Comparison of ENCODE assay signal across 8 mouse cellular contexts in the genomic region with DNA sequence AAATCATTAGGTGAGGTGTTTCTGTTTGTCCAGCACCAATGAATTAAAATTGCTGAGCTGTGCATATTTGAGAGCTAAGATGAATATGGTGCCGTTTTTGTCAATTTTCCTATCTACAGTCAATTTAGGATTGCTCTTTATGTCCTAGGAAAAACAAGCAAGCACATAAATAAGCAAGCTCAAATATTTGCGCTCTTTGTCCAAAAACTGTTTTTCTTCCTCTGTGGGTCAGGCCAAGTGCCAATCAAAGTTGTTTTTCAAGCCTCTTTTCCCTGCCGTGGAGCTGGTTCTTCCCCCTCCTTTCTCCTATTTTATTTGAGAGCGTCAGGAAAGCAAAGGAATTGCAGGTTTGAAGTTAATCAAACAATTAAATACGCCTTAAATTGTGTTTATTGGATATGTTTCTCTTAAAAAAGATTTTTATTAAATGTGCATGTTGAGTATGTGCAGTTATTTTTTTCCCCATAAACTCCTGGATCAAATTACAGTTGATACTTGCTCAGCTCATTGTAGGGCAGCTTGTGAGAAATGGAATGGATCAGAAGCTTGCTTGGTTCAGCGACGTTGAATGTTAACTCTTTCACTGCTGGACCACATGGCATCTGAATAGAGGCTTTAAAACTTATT. TPM values are rescaled to one million over a fixed set of nuclear protein-coding genes. Genes with fewer than 3 reads are reported as not detected.
DNase-seq lines count a peak whose midpoint lies in the region; ATAC-seq and TF ChIP-seq lines count a peak whose summit lies in the region.

No protein-coding gene starts in this region.

- H3K4me1 ChIP-seq in lung, embryonic 14.5 days (ENCODE audit: insufficient read depth) = no peaks in the 10 kb centered on the region
- no peaks in the 10 kb centered on the region for H3K4me1 ChIP-seq in hindbrain, embryonic 11.5 days (replicated peaks; ENCODE audit: control insufficient read depth, insufficient read depth, low read length)
- peaks cover 27% of the 10 kb centered on the region for H3K4me1 ChIP-seq in liver, embryonic 13.5 days (replicated peaks)
- H3K4me1 ChIP-seq in stomach, embryonic 14.5 days (ENCODE audit: control insufficient read depth, insufficient read depth, low read length) = peaks cover 18% of the 10 kb centered on the region; the same call in 1 of the 2 replicates

- no peaks in the 10 kb centered on the region for H3K9me3 ChIP-seq in lung, embryonic 14.5 days (ENCODE audit: low read depth, low read length)
- H3K9me3 ChIP-seq in hindbrain, embryonic 11.5 days (ENCODE audit: control insufficient read depth, low read length) = no peaks in the 10 kb centered on the region
- no peaks in the 10 kb centered on the region for H3K9me3 ChIP-seq in liver, embryonic 13.5 days (replicated peaks)
- H3K9me3 ChIP-seq in stomach, embryonic 14.5 days (ENCODE audit: control insufficient read depth, low read depth, low read length) = no peaks in the 10 kb centered on the region

- H3K9ac ChIP-seq in lung, embryonic 14.5 days = peak overlapping the region; percentile 84
- H3K9ac ChIP-seq in hindbrain, embryonic 11.5 days (ENCODE audit: low read depth, low read length) = peak overlapping the region; percentile 92
- H3K9ac ChIP-seq in liver, embryonic 13.5 days = no peak overlapping the region
- peak overlapping the region; percentile 87 for H3K9ac ChIP-seq in stomach, embryonic 14.5 days (replicated peaks; ENCODE audit: low read depth, low read length)

- no peak for TF ChIP-seq CTCF in lung, embryonic 14.5 days (IDR thresholded peaks at IDR 0.05; ENCODE audit: low read depth)

- WGBS in lung, embryonic 14.5 days = under 1% methylated on average over 7 of the region's 7 CpGs
- WGBS in hindbrain, embryonic 11.5 days = under 1% methylated on average over 7 of the region's 7 CpGs
- WGBS in liver, embryonic 13.5 days (ENCODE audit: insufficient replicate concordance) = 8% methylated on average over 7 of the region's 7 CpGs
- WGBS in stomach, embryonic 14.5 days = under 1% methylated on average over 7 of the region's 7 CpGs

- ATAC-seq in lung, embryonic 14.5 days (ENCODE audit: insufficient read depth) = no peak
- ATAC-seq in hindbrain, embryonic 11.5 days (ENCODE audit: low FRiP score) = no peak
- ATAC-seq in liver, embryonic 13.5 days (ENCODE audit: low read depth) = no peak
- no peak for ATAC-seq in stomach, embryonic 14.5 days (ENCODE audit: insufficient number of reproducible peaks, insufficient read depth, low FRiP score, low read depth)

- peak; percentile 75 for DNase-seq in lung, embryonic 14.5 days
- no peak for DNase-seq in lung, postnatal 36 days
- peak; percentile 22 for DNase-seq in embryo, embryonic 11.5 days (ENCODE audit: low read depth, low spot score)
- DNase-seq in hindbrain, embryonic 11.5 days (ENCODE audit: low spot score) = peak; percentile 60
- no peak for DNase-seq in liver, embryonic 13.5 days
- no peak for DNase-seq in spleen, postnatal 36 days (ENCODE audit: low spot score in 2 of 2)
- no peak for DNase-seq in frontal cortex, postnatal 25 days (ENCODE audit: low spot score in 2 of 2)

- peak overlapping the region; percentile 87 for H3K4me3 ChIP-seq in lung, embryonic 14.5 days (ENCODE audit: low read depth, low read length)
- peak overlapping the region; percentile 90 for H3K4me3 ChIP-seq in hindbrain, embryonic 11.5 days (ENCODE audit: low read depth, low read length)
- H3K4me3 ChIP-seq in liver, embryonic 13.5 days (replicated peaks) = peak overlapping the region; percentile 68
- peak overlapping the region; percentile 84 for H3K4me3 ChIP-seq in stomach, embryonic 14.5 days (ENCODE audit: low read depth, low read length)

- peak overlapping the region; percentile 93 for H3K27ac ChIP-seq in lung, embryonic 14.5 days (ENCODE audit: low read depth)
- no peak overlapping the region for H3K27ac ChIP-seq in hindbrain, embryonic 11.5 days (ENCODE audit: low read depth, low read length)
- no peak overlapping the region for H3K27ac ChIP-seq in liver, embryonic 13.5 days
- H3K27ac ChIP-seq in stomach, embryonic 14.5 days (ENCODE audit: low read length) = peak overlapping the region; percentile 91

- H3K4me2 ChIP-seq in lung, embryonic 14.5 days = peak overlapping the region; percentile 69
- H3K4me2 ChIP-seq in hindbrain, embryonic 11.5 days (replicated peaks; ENCODE audit: low read depth, low read length) = peak overlapping the region; percentile 66
- H3K4me2 ChIP-seq in liver, embryonic 13.5 days = peak overlapping the region; percentile 88
- peak overlapping the region; percentile 56 for H3K4me2 ChIP-seq in stomach, embryonic 14.5 days (replicated peaks; ENCODE audit: low read depth, low read length)

- H3K27me3 ChIP-seq in lung, embryonic 14.5 days (ENCODE audit: insufficient read depth, low read length) = no peaks in the 10 kb centered on the region
- no peaks in the 10 kb centered on the region for H3K27me3 ChIP-seq in hindbrain, embryonic 11.5 days (ENCODE audit: control insufficient read depth, insufficient read depth, low read length)
- peaks cover 32% of the 10 kb centered on the region for H3K27me3 ChIP-seq in liver, embryonic 13.5 days
- H3K27me3 ChIP-seq in stomach, embryonic 14.5 days (ENCODE audit: control insufficient read depth, insufficient read depth, low read length) = no peaks in the 10 kb centered on the region

- no peaks in the 10 kb centered on the region for H3K36me3 ChIP-seq in lung, embryonic 14.5 days (ENCODE audit: insufficient read depth)
- no peaks in the 10 kb centered on the region for H3K36me3 ChIP-seq in hindbrain, embryonic 11.5 days (ENCODE audit: control insufficient read depth, insufficient read depth, low read length)
- H3K36me3 ChIP-seq in liver, embryonic 13.5 days = no peaks in the 10 kb centered on the region
- no peaks in the 10 kb centered on the region for H3K36me3 ChIP-seq in stomach, embryonic 14.5 days (ENCODE audit: control insufficient read depth, insufficient read depth, low read length)

RNA-seq across cellular contexts. Expression of a gene that starts 2.6 kb away (rescaled TPM):
- polyA plus RNA-seq in lung, embryonic 14.5 days (2014; fragmentation: Nextera tagmentation; extraction: Ambion mirVana) = 23.1 and 23.5 TPM in 2 replicates
- 19.0 and 33.4 TPM in 2 replicates for polyA plus RNA-seq in hindbrain, embryonic 11.5 days (2014; fragmentation: Nextera tagmentation; extraction: Ambion mirVana)
- polyA plus RNA-seq in liver, embryonic 13.5 days (2015; fragmentation: Nextera tagmentation; extraction: Ambion mirVana) = 1.8 and 3.3 TPM in 2 replicates
- 38.6 and 41.2 TPM in 2 replicates for polyA plus RNA-seq in stomach, embryonic 14.5 days (2014; fragmentation: Nextera tagmentation; extraction: Ambion mirVana)

Comparison
In these comparisons a context has a peak if more than half of its experiments do, and no peak if none do; other contexts are left out.
1. DNase-seq: peak in lung, embryonic 14.5 days (single experiment), embryo, embryonic 11.5 days (single experiment) and hindbrain, embryonic 11.5 days (single experiment); none in lung, postnatal 36 days (single experiment), liver, embryonic 13.5 days (single experiment), spleen, postnatal 36 days (0 of 2) and frontal cortex, postnatal 25 days (0 of 2).
2. H3K27ac ChIP-seq: peak in lung, embryonic 14.5 days (single experiment) and stomach, embryonic 14.5 days (single experiment); none in hindbrain, embryonic 11.5 days (single experiment) and liver, embryonic 13.5 days (single experiment).
3. Peak in every context shown above with its lines, with median percentiles within 50 percentile points of each other: H3K4me2 ChIP-seq and H3K4me3 ChIP-seq.